Mouse (Mus musculus) testis, adult 2 months (tissue): ENCODE results near the gene Krtap3-2. TPM values are rescaled to one million over a fixed set of nuclear protein-coding genes. Genes with fewer than 3 reads are reported as not detected.

ENCODE experiments used
- H3K27ac ChIP-seq: fragments of 200-500 bp; 2 replicates; pipeline ENCODE4 v1.5.1; 2012; ENCODE audit warnings: low read depth, low read length; ENCODE audit not compliant: control insufficient read depth, insufficient read depth
- H3K27me3 ChIP-seq: fragments of 200-500 bp; 2 replicates; pipeline ENCODE4 v1.6.1; 2012; ENCODE audit warnings: mild to moderate bottlenecking, low read length, moderate library complexity; ENCODE audit not compliant: control insufficient read depth, insufficient read depth
- H3K36me3 ChIP-seq: fragments of 200-500 bp; 2 replicates; pipeline ENCODE4 v1.6.1; 2012; ENCODE audit warnings: mild to moderate bottlenecking, low read length; ENCODE audit not compliant: control insufficient read depth, insufficient read depth
- H3K4me1 ChIP-seq: fragments of 200-500 bp; 2 replicates; pipeline ENCODE4 v1.6.1; 2012; ENCODE audit warnings: low read length; ENCODE audit not compliant: control insufficient read depth, insufficient read depth
- H3K4me3 ChIP-seq: fragments of 200-500 bp; 2 replicates; pipeline ENCODE4 v1.5.1; 2012; ENCODE audit warnings: low read depth, mild to moderate bottlenecking, low read length, moderate library complexity, mixed read lengths; ENCODE audit not compliant: control insufficient read depth
- CTCF ChIP-seq: fragments of 200-500 bp; IDR thresholded peaks from 2 replicates; pipeline ENCODE4 v1.5.1; 2012; ENCODE audit warnings: low read depth, mild to moderate bottlenecking, inconsistent platforms, low read length, moderate library complexity; ENCODE audit not compliant: control insufficient read depth, insufficient read depth, insufficient replicate concordance
- POLR2A ChIP-seq: fragments of 200-500 bp; IDR thresholded peaks from 2 replicates; pipeline ENCODE4 v1.6.1; 2012; ENCODE audit warnings: low read depth, mild to moderate bottlenecking, inconsistent platforms, low read length, moderate library complexity; ENCODE audit not compliant: control insufficient read depth
- polyA plus RNA-seq: library from polyadenylated mRNA; depleted of rRNA; stranded (reverse); fragments of >200 nt; gene quantifications from 2 replicates; pipeline ENCODE4 v1.2.3, GENCODE M21; 2012; rRNA removed

Krtap3-2 gene
- polyA plus RNA-seq, 1 experiment: not detected

- no peak for TF ChIP-seq CTCF
- no peak for TF ChIP-seq POLR2A
- no peaks in the 10 kb centered on the region for H3K36me3 ChIP-seq
- no peak overlapping the region for H3K27ac ChIP-seq
Measured at GRCm38 (mm10) chr11:99556195-99556594, 458 bp downstream of the Krtap3-2 start.

GRCm38 (mm10) chr11:99550765-99551164 is 5.9 kb downstream of the Krtap3-2 start, which contains the start of gene Krtap3-3:
Gene Krtap3-3 (minus strand): TSS chr11:99550865.
- Histone ChIP-seq H3K27ac (no peak within 1 kb of the TSS), H3K4me3 (no peak within 1 kb of the TSS), H3K27me3 (no peaks in the 10 kb centered on the region), H3K36me3 (no peaks in the 10 kb centered on the region), H3K4me1 (no peaks in the 10 kb centered on the region)
- TF ChIP-seq CTCF: no peak
- TF ChIP-seq POLR2A: no peak

More at GRCm38 (mm10) chr11:99556195-99556594, 458 bp downstream of the Krtap3-2 start:
- Histone ChIP-seq H3K4me1 (no peaks in the 10 kb centered on the region), H3K4me3 (no peak overlapping the region), H3K27me3 (no peaks in the 10 kb centered on the region)

- Histone ChIP-seq H3K27ac (no peak overlapping the region), H3K36me3 (no peaks in the 10 kb centered on the region), H3K4me1 (no peaks in the 10 kb centered on the region), H3K27me3 (no peaks in the 10 kb centered on the region), H3K4me3 (no peak overlapping the region)
- no peak for TF ChIP-seq CTCF
- TF ChIP-seq POLR2A: no peak
Measured at GRCm38 (mm10) chr11:99547892-99548291, 8.8 kb downstream of the Krtap3-2 start.

DNA sequence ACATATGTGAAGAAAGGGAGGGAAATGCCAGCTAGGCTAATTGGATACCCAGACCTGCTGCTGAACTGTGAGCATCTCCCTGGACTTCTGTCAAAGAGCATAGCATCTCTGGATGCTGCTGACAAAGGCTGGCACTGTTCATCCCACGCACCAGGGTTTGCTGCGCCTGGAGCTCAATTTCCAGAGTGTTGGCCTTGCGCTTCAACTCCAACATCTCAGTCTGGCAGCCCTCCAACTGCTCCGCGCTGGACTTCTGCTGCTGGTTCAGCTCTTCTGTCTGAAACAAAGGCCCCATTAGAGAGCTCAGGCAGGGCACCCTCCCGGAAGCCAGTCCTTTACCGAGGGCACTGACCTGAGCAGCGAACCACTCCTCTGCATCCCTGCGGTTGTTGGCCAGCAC is 16.9 kb downstream of the Krtap3-2 start:
- no peaks in the 10 kb centered on the region for H3K4me1 ChIP-seq
- TF ChIP-seq CTCF: no peak
- TF ChIP-seq POLR2A: no peak
- H3K27me3 ChIP-seq: no peaks in the 10 kb centered on the region
- no peak overlapping the region for H3K4me3 ChIP-seq
- no peak overlapping the region for H3K27ac ChIP-seq
- no peaks in the 10 kb centered on the region for H3K36me3 ChIP-seq

DNA sequence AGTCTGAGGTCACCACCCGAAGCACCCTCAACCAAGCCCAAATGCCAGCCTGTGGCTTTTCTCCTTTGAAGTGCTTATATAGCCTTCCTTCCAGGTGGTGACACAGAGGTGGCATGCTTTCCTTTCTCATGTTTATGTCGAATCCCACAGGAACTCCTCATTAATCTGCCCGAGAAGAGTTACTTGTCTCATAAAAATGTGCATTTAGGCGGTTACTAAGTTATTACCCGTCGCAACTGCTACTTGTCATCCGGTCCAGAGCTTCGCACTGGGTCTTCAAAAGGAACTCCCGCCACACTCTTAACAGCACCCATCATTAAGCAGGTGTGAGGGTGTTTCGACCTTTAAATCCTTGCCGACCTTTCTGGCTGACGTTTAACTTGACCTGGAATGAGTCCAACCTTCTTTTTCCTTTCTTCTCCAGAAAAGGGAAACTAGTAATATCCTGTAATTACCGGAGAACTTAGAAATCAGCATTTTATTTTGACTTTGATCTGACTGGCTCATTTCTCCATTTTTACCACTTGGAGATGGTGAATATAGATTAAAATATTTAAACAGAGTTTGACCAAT is 35.3 kb downstream of the Krtap3-2 start, which contains the start of gene Krt39:
Krt39 (minus strand) TSS at position 51 of the 573 bp plus-strand sequence.
- TF ChIP-seq CTCF (no peak), POLR2A (no peak)
- Histone ChIP-seq H3K36me3 (no peaks in the 10 kb centered on the region), H3K27ac (no peak within 1 kb of the TSS), H3K4me1 (no peaks in the 10 kb centered on the region), H3K27me3 (no peaks in the 10 kb centered on the region), H3K4me3 (no peak within 1 kb of the TSS)

DNA sequence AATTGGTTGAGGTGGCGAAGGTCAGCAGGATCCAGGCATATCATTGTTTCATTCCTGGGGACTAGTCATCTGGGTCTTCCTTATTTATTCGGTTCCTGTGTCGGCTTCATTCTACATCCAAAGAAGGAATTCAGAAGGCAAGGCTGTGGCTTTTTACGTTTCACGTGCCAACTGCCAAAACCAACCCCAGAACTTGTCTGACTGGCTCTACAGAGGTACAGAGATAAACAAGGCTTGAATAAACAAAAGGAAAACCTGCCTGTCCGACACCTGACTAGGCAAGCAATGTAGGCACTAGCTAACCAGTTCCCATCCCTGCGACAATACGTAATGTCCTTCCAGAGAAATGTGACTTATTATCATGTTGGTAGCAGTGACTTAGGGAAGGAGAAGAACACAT is 42.6 kb downstream of the Krtap3-2 start:
- H3K4me1 ChIP-seq: no peaks in the 10 kb centered on the region
- H3K27ac ChIP-seq: no peak overlapping the region
- H3K4me3 ChIP-seq: no peak overlapping the region
- no peaks in the 10 kb centered on the region for H3K27me3 ChIP-seq
- no peak for TF ChIP-seq POLR2A
- TF ChIP-seq CTCF: no peak
- H3K36me3 ChIP-seq: no peaks in the 10 kb centered on the region

Other genes with a start within 250 kb of the Krtap3-2 start
- not detected in 2 replicates for gene Krt25, start 233.9 kb downstream of the Krtap3-2 start, polyA plus RNA-seq
- gene Krt26, start 218.9 kb downstream of the Krtap3-2 start, polyA plus RNA-seq: 0.05 and 0.12 TPM in 2 replicates
- not detected in 2 replicates for gene Krt27, start 205.7 kb downstream of the Krtap3-2 start, polyA plus RNA-seq
- gene Krt28, start 181.9 kb downstream of the Krtap3-2 start, polyA plus RNA-seq: 0.11 and 0.25 TPM in 2 replicates
- 1.8 TPM in 2 replicates for gene Krt10, start 167.5 kb downstream of the Krtap3-2 start, polyA plus RNA-seq
- 0.07 TPM in 1 of 2 replicates, not detected in the other for gene Krt12, start 134.6 kb downstream of the Krtap3-2 start, polyA plus RNA-seq
- 0.06 and 0.14 TPM in 2 replicates for gene Krt20, start 118.7 kb downstream of the Krtap3-2 start, polyA plus RNA-seq
- gene Krt23, start 63.7 kb downstream of the Krtap3-2 start, polyA plus RNA-seq: 0.24 and 0.53 TPM in 2 replicates
- 0.22 and 0.26 TPM in 2 replicates for gene Krt39, start 35.5 kb downstream of the Krtap3-2 start, polyA plus RNA-seq
- gene Krt40, start 13.7 kb downstream of the Krtap3-2 start, polyA plus RNA-seq: not detected in 2 replicates
- gene Krtap3-3, start 6.0 kb downstream of the Krtap3-2 start, polyA plus RNA-seq: not detected in 2 replicates
- gene Gm11939, start 2.6 kb upstream of the Krtap3-2 start, polyA plus RNA-seq: not detected in 2 replicates
- 0.48 TPM in 1 of 2 replicates, not detected in the other for gene Krtap3-1, start 9.8 kb upstream of the Krtap3-2 start, polyA plus RNA-seq
- gene Krtap1-5, start 24.2 kb upstream of the Krtap3-2 start, polyA plus RNA-seq: not detected in 2 replicates
- not detected in 2 replicates for gene Krtap1-4, start 26.8 kb upstream of the Krtap3-2 start, polyA plus RNA-seq
- 0.12 TPM in 1 of 2 replicates, not detected in the other for gene Krtap1-3, start 34.5 kb upstream of the Krtap3-2 start, polyA plus RNA-seq
- not detected in 2 replicates for gene Krtap9-3, start 41.3 kb upstream of the Krtap3-2 start, polyA plus RNA-seq
- gene Gm11938, start 46.5 kb upstream of the Krtap3-2 start, polyA plus RNA-seq: not detected in 2 replicates
- not detected in 2 replicates for gene Gm11937, start 53.3 kb upstream of the Krtap3-2 start, polyA plus RNA-seq
- gene Krtap2-4, start 58.0 kb upstream of the Krtap3-2 start, polyA plus RNA-seq: 0.13 and 0.26 TPM in 2 replicates
- not detected in 2 replicates for gene Gm11562, start 63.6 kb upstream of the Krtap3-2 start, polyA plus RNA-seq
- gene Krtap4-1, start 71.4 kb upstream of the Krtap3-2 start, polyA plus RNA-seq: not detected in 2 replicates
- not detected in 2 replicates for gene Krtap4-2, start 78.2 kb upstream of the Krtap3-2 start, polyA plus RNA-seq
- gene Krtap4-7, start 87.2 kb upstream of the Krtap3-2 start, polyA plus RNA-seq: not detected in 2 replicates
- not detected in 2 replicates for gene Gm11555, start 93.4 kb upstream of the Krtap3-2 start, polyA plus RNA-seq
- not detected in 2 replicates for gene Gm11563, start 102.1 kb upstream of the Krtap3-2 start, polyA plus RNA-seq
- 0.15 TPM in 1 of 2 replicates, not detected in the other for gene Krtap4-6, start 109.1 kb upstream of the Krtap3-2 start, polyA plus RNA-seq
- not detected in 2 replicates for gene Gm14190, start 133.9 kb upstream of the Krtap3-2 start, polyA plus RNA-seq
- not detected in 2 replicates for gene Gm14180, start 177.4 kb upstream of the Krtap3-2 start, polyA plus RNA-seq
- not detected in 2 replicates for gene Gm11595, start 216.1 kb upstream of the Krtap3-2 start, polyA plus RNA-seq
- not detected in 2 replicates for gene Krtap4-8, start 223.9 kb upstream of the Krtap3-2 start, polyA plus RNA-seq
- gene Krtap4-9, start 228.3 kb upstream of the Krtap3-2 start, polyA plus RNA-seq: not detected in 2 replicates
- not detected in 2 replicates for gene Gm11596, start 236.6 kb upstream of the Krtap3-2 start, polyA plus RNA-seq
- gene Gm11569, start 242.1 kb upstream of the Krtap3-2 start, polyA plus RNA-seq: not detected in 2 replicates
- gene Gm11554, start 247.6 kb upstream of the Krtap3-2 start, polyA plus RNA-seq: not detected in 2 replicates